Mouse (Mus musculus): Measurements from ENCODE around the gene Twist2.

- TF ChIP-seq EP300 (IDR thresholded peaks at IDR 0.05; ENCODE audit: low read depth) (no peak), CTCF (IDR thresholded peaks at IDR 0.05; ENCODE audit: low read depth) (no peak)
Measured at GRCm38 (mm10) chr1:91758600-91759515, 42.4 kb upstream of the Twist2 start.
